Mouse (Mus musculus) gastrocnemius, postnatal 4 days (tissue): ENCODE measurements at regions not wholly inside any gene's neighbourhood (a gene's known extent, or its start where the extent isn't known, plus 50 kb on each side); places are given as distances from the start of the nearest gene placed in this dataset.
A peak's percentile ranks its signal among the peaks of the same experiment; 100 is the strongest.

Source experiments
- DNase-seq, 2 experiments: peaks; one replicate each; pipeline ENCODE4 v3.0.0; 2021 to 2022; ENCODE audit warnings: low spot score in 2 of 2, mixed read lengths in 2 of 2

GRCm38 (mm10) chr8:79587258-79587657 lies 52.2 kb upstream of the Otud4 start:
- DNase-seq, result peak in 1 of 2 experiments; percentile 69

- peak; percentile 31 to 66 for DNase-seq
Observed at GRCm38 (mm10) chr8:79584966-79585365, 54.5 kb upstream of the Otud4 start.

GRCm38 (mm10) chr8:79583326-79583725 lies 56.1 kb upstream of the Otud4 start:
- peak in 1 of 2 experiments; percentile 24 for DNase-seq

DNA sequence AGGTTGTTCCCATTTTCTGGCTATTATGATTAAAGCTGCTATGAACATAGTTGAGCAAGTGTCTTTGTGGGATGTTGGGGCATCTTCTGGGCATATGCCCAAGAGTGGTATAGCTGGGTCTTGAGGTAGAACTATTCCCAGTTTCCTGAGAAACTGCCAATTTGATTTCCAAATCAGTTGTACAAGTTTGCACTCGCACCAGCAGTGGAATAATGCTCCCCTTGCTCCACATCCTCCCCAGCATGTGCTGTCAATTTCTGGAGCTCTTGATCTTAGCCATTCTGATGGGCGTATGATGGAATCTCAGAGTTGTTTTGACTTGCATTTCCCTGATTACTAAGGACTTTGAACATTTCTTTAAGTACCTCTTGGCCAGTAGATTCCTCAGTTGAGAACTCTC lies 57.2 kb upstream of the Otud4 start:
- no peak for DNase-seq

DNA sequence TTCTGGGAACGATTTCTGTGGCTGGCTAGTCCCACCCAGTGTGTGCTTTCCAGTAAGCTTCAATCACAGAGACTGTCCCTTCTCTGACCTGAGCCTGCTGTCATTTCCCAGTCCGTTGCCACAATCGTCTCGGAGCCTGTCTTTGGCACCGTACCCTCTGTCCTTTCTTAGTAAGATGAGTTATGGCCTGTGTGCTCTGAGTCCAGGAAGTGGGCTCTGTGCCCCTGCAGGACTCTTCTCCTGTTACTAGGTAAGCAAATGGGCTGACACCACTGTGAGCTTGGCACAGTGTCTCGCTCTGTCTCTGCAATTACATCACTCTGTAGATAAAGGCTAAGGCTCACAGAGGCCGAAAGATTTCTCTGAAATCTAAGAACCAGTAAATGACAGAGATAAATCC lies 63.3 kb upstream of the Otud4 start:
- peak in 1 of 2 experiments; percentile 18 for DNase-seq

GRCm38 (mm10) chr8:79575175-79575734 lies 64.2 kb upstream of the Otud4 start:
- DNase-seq, result no peak

DNA sequence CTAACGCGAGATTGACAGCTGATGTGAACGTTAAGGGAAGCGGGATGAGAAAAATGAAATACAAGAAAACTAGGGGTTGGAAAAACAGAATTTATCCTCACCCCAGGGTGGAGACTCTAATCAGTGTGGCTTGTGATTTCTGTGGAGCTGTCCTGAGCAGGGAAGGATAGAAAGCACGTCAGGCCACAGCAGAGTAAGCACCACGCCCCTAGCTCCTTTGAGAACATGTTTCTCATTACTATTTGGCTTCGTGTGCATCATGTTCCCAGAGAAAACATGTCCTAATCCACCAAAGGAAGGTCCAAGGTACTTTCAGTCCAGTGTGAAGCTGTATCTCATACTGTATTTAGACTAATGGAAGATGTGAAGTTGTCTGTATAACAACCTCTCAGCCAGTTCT lies 65.9 kb upstream of the Otud4 start:
- no peak for DNase-seq

GRCm38 (mm10) chr8:79572526-79572925 lies 66.9 kb upstream of the Otud4 start:
- no peak for DNase-seq

GRCm38 (mm10) chr8:79563101-79563500 lies 76.3 kb upstream of the Otud4 start:
- no peak for DNase-seq

DNA sequence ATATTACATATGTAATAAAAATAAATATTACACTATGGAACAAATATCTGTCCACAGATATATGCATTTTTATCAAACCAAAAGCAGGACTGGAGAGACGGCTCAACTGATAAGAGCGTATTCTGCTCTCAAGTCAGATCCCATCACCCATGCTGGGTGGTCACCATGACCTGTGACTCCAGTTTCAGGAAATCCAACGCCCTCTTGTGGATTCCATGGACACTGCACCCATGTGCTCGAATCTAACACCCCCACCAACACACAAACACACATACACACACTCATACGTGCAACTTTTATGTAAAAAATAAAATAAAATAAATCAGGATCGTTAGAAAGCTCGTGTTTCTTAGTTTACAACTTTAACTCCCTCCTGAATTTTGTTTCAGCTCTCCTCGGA lies 76.7 kb upstream of the Otud4 start:
- DNase-seq, result peak; percentile 26 to 48

DNA sequence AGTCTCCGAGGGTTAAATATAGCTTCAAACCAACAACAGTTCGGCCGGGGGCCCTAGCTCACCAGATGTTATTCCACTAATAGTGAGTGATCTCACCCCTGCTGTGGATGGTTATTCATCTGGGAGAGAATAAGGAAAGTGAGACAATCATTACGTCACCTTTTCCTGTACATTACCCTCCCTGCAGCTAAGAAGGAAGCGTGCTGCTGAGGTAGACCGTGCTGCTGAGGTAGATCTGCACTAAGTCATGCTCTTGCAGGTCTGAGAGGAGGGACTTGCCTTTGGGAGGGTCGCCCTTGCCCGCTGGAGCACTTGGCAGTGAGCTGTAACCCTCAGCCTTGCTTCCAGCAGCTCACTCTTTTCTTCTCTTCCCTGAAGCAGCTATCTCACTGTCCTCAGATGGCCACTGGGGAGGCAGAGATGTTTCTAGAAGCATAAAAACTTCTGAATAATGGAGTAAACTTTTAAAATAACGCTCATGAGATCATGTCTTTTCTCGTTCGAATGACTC lies 77.3 kb upstream of the Otud4 start:
- peak in 1 of 2 experiments; percentile 59 for DNase-seq

DNA sequence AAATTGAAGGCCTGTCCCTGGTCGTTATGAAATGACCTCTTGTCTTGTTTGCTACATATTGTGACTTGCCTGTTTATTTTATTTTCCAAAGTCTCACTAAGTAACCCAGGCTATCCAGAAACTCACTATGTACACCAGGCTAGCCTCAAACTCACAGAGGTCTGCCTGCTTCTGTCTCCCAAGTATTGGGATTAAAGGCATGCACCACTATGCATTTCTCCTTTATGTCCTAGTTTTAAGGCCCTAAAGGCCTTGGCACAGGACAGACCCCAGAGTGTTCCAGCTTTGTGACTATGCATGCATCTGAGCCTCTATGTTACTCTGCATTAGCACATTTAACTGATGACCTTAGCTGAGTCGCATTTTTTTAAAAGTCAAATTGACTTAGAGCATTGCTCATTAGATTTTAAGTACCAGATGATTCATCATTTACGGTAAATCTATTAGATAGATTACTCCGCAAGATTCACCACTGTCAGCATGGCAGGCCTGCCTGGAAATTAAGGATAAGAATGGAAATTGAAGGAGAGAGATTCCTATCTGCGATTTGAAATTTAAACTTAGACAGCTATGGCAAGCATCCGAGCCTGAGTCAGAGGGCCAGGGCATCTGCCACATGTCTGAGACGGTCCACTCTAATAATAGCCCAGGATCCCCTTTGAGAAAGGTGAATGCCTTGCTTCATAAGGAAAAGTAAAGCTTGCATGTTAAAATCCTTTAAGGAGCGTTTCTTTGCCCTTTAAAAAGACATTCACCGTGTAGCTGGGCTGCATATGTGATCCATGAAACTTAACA lies 78.0 kb upstream of the Otud4 start:
- DNase-seq, result peak in 1 of 2 experiments; percentile 43

DNA sequence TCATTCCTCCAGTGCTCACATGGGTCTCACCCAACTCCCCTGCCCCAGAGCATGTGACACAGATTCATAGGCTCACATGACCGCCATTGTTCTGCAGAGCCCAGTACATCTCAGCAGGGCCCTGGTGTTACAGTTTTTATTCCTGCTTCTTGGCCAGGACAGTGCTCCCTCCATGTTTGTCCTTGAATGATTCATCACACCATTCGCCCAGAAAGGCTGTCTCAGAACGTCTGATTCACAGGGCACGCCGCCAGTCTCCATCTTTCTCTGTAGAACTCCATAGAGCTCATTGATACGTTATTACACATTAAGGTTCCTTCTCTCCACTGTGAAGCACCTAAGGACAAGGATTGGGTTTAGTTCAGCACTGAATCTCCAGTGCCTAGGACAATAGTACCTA lies 79.9 kb upstream of the Otud4 start:
- no peak for DNase-seq

- no peak for DNase-seq
Observed at GRCm38 (mm10) chr8:79554311-79554710, 85.1 kb upstream of the Otud4 start.

DNA sequence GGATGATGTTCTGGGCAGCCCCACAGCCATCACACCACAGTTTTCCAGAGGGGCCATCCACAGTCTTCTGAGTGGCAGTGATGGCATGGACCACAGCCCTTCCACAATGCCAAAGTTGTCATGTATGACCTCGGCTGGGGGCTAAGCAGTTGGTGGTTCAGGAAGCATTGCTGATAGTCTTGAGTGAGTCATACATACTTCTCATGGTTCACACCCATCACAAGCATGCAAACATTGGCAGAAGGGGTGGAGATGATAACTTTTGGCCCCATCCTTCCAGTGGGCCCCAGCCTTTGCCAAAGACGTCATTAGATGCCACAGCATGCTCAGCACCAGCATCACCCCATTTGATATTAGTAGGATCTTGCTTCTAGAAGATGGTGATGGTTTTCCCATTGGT lies 89.3 kb upstream of the Otud4 start:
- DNase-seq, result no peak

GRCm38 (mm10) chr8:79548156-79548555 lies 91.3 kb upstream of the Otud4 start:
- DNase-seq, result no peak

GRCm38 (mm10) chr8:79545866-79546373 lies 93.5 kb upstream of the Otud4 start:
- DNase-seq, result no peak

GRCm38 (mm10) chr8:79542461-79542860 lies 97.0 kb upstream of the Otud4 start:
- DNase-seq, result no peak

DNA sequence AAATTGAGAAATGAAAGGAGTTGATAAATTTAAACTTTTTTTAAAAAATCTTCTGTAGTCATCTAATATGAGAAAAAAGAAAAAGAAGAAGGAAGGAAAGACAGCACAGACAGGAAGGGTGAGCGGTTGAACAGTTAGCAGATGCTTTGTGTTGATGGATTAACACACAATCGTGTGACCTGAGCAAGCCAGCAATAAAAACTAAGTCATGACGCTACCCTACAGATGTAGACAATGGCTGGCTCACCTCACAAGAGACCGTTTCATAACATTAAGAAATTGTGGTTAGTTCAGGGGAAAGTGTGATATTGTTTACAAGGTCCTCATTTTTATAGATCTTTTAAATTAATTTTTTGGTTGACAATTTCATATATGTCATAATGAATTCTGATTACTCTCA lies 99.4 kb upstream of the Otud4 start:
- DNase-seq, result no peak

DNA sequence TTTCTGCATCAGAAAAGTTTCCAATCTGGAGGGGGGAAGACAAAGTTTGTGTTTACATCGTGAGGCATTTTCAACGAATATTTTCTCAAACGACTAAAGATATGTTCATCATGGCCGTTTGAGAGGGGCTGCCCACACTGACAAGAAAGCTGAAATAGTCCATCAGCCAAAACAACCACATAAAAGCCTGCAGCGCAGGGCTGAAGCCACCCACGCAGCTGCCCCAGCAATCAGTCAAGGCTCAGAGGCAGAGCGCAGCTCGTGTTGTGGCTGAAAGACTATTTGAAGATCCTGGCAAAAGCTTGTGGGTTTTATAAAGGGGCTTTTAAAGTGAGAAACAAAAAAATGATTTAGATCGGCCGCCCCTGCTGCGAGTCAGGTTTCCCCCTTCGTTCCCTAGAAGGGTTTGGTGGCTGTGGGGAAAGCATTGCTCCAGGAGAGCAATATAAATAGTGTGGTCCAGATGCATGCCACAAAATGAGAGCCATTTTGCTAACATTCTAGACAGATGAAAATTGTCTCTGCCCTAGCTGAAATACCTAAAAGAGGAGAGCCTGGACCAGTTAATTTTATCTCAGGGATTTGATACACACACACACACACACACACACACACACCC lies 105.0 kb upstream of the Otud4 start:
- no peak for DNase-seq

DNA sequence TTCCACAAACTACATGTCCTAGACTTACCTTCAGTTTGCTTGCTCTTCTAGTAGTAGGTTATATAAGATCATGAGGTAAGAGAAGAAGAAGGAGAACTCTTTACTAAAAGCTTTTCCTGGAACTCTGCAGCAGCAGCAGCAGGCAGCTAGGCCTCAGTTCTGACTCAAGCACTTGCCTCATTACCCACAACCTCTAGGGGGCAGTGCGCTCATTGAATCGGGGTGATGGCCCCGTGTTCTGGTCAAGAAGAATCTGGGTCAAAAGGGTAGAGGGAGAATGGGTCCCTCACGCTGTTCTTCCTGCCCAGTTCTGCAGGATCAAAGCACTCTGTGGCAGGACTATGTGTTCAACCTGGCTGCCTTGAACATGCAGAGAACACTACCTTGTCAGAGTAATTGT lies 109.9 kb upstream of the Otud4 start:
- no peak for DNase-seq

- no peak for DNase-seq
Observed at GRCm38 (mm10) chr8:79522040-79522439, 117.4 kb upstream of the Otud4 start.
